Mouse (Mus musculus) neural tube, embryonic 13.5 days (tissue): Measurements from ENCODE around the gene Ppard. TPM values are rescaled to one million over a fixed set of nuclear protein-coding genes. Genes with fewer than 3 reads are reported as not detected.

ENCODE experiments used
- ATAC-seq: fragments of 200-750 bp; cut with Nextera tagmentation; 2 replicates; pipeline ENCODE4 v1.8.0; 2017; ENCODE audit warnings: low read depth, mild to moderate bottlenecking, moderate TSS enrichment, moderate library complexity
- H3K27ac ChIP-seq: fragments of 300-500 bp; sonication (generic); replicated peaks from 2 replicates; pipeline ENCODE4 v1.5.1; 2015; ENCODE audit warnings: moderate library complexity, mild to moderate bottlenecking, inconsistent platforms
- H3K27me3 ChIP-seq: fragments of 300-500 bp; sonication (generic); 2 replicates; pipeline ENCODE4 v1.6.1; 2015; ENCODE audit warnings: mild to moderate bottlenecking, inconsistent platforms
- H3K36me3 ChIP-seq: fragments of 300-500 bp; sonication (generic); 2 replicates; pipeline ENCODE4 v1.6.1; 2015; ENCODE audit warnings: mild to moderate bottlenecking, inconsistent platforms
- H3K4me1 ChIP-seq: fragments of 300-500 bp; sonication (generic); replicated peaks from 2 replicates; pipeline ENCODE4 v1.6.1; 2015; ENCODE audit warnings: inconsistent platforms
- H3K4me2 ChIP-seq: fragments of 300-500 bp; sonication (generic); 2 replicates; pipeline ENCODE4 v1.6.1; 2015; ENCODE audit warnings: inconsistent platforms, mild to moderate bottlenecking, moderate library complexity
- H3K4me3 ChIP-seq: fragments of 300-500 bp; sonication (generic); 2 replicates; pipeline ENCODE4 v1.5.1; 2015; ENCODE audit warnings: mild to moderate bottlenecking, inconsistent platforms
- H3K9ac ChIP-seq: fragments of 300-500 bp; sonication (generic); 2 replicates; pipeline ENCODE4 v1.6.1; 2015; ENCODE audit warnings: moderate library complexity, mild to moderate bottlenecking, inconsistent platforms
- H3K9me3 ChIP-seq: fragments of 300-500 bp; sonication (generic); 2 replicates; pipeline ENCODE4 v1.6.1; 2016; ENCODE audit warnings: inconsistent platforms
- WGBS: fragments of 180-500 bp; shearing (Covaris S2); methylation state at CpG from one replicate; pipeline ENCODE4 v1.1.7; 2015; 5-methylcytosine and 5-hydroxymethylcytosine counted together
- polyA plus RNA-seq: library from polyadenylated mRNA; unstranded; fragments of >200 nt; fragmentation: Nextera tagmentation; extraction: Ambion mirVana; gene quantifications from 2 replicates; pipeline ENCODE4 v1.2.1, GENCODE M21; 2015

Gene Ppard
- polyA plus RNA-seq, 1 experiment from 2014 or later: 2.6 TPM

DNA sequence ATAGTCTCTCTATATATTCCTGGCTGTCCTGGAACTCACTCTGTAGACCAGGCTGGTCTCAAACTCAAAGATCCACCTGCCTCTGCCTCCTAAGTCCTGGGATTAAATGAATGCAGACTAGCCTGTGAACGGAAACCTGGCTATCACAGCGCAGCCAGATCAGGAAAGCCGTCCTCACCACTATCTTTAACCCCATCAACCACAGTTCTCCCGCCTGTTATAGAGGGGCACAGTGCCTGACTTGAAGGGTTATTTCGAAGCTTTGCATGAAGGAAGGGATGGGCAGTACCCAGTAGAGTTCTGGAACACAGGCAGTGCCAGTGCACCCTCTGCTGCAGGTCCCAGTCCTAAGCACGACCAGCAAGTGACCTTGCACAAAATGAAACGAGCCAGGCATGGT lies 58.8 kb downstream of the Ppard start:
- H3K9me3 ChIP-seq: no peaks in the 10 kb centered on the region
- no peak overlapping the region for H3K4me3 ChIP-seq
- no peak overlapping the region for H3K27ac ChIP-seq
- WGBS: 87% methylated on average over 7 of the region's 7 CpGs
- H3K9ac ChIP-seq: no peak overlapping the region
- H3K36me3 ChIP-seq: no peaks in the 10 kb centered on the region
- H3K4me1 ChIP-seq: peaks cover 37% of the 10 kb centered on the region
- ATAC-seq: no peak
- no peaks in the 10 kb centered on the region for H3K27me3 ChIP-seq
- no peak overlapping the region for H3K4me2 ChIP-seq

DNA sequence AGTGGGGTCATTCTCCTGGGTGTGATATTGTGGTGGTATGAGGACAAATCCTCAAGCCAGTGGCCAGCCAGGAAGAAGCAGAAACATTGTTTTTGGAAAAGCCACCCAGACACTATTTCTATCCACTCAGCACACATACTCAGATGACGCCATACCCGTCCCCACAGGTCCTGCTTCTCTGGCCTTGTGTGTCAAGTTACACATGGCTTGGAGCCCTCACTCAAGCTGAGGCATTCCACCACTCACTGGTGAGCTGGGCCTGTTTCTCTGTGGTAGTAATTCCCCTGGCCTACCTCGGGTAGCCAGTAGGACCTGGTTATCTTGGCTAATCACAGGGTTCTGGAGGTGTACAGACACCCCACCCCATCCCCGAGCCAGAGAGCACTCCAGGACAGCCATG lies 61.2 kb downstream of the Ppard start:
- WGBS: 78% methylated on average over 4 of the region's 4 CpGs
- ATAC-seq: no peak
- Histone ChIP-seq H3K4me3 (no peak overlapping the region), H3K9me3 (no peaks in the 10 kb centered on the region), H3K36me3 (peaks cover 4% of the 10 kb centered on the region), H3K9ac (no peak overlapping the region), H3K27me3 (no peaks in the 10 kb centered on the region), H3K4me1 (peaks cover 22% of the 10 kb centered on the region), H3K4me2 (no peak overlapping the region), H3K27ac (peak overlapping the region; percentile 83; the same call in 1 of the 2 replicates)

- Histone ChIP-seq H3K27me3 (no peaks in the 10 kb centered on the region), H3K4me3 (no peak overlapping the region), H3K4me1 (peaks cover 27% of the 10 kb centered on the region), H3K27ac (peak overlapping the region; percentile 83), H3K4me2 (no peak overlapping the region), H3K36me3 (peaks cover 7% of the 10 kb centered on the region), H3K9ac (peak overlapping the region; percentile 49; the same call in 1 of the 2 replicates), H3K9me3 (no peaks in the 10 kb centered on the region)
- WGBS: 54% methylated on average over 17 of the region's 17 CpGs
- peak; percentile 54 for ATAC-seq
Observed at GRCm38 (mm10) chr17:28294449-28295333, 62.2 kb downstream of the Ppard start.

DNA sequence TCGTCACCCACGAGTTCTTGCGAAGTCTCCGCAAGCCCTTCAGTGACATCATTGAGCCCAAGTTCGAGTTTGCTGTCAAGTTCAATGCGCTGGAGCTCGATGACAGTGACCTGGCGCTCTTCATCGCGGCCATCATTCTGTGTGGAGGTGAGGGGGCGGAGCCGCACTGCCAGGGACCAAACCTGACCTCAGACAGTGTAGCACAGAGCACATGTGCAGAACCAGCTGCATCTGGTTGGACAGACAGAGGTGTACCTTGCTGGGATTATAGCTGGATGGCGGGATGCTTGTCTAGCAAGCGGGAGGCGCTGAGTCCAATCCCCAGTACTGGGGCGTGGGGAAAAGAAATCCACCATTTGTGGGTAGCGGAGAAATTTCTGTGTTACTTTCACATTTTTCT lies 66.4 kb downstream of the Ppard start:
- Histone ChIP-seq H3K9me3 (no peaks in the 10 kb centered on the region), H3K36me3 (peaks cover 7% of the 10 kb centered on the region), H3K27ac (no peak overlapping the region), H3K4me2 (no peak overlapping the region), H3K9ac (no peak overlapping the region), H3K4me3 (no peak overlapping the region), H3K27me3 (no peaks in the 10 kb centered on the region), H3K4me1 (peaks cover 32% of the 10 kb centered on the region)
- ATAC-seq: no peak
- WGBS: 93% methylated on average over 17 of the region's 17 CpGs

DNA sequence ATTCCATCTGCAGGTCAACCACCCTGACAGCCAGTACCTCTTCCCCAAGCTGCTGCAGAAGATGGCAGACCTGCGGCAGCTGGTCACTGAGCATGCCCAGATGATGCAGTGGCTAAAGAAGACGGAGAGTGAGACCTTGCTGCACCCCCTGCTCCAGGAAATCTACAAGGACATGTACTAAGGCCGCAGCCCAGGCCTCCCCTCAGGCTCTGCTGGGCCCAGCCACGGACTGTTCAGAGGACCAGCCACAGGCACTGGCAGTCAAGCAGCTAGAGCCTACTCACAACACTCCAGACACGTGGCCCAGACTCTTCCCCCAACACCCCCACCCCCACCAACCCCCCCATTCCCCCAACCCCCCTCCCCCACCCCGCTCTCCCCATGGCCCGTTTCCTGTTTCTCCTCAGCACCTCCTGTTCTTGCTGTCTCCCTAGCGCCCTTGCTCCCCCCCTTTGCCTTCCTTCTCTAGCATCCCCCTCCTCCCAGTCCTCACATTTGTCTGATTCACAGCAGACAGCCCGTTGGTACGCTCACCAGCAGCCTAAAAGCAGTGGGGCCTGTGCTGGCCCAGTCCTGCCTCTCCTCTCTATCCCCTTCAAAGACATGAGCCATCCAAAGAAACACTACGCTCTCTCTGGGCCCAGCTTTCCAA lies 67.3 kb downstream of the Ppard start:
- Histone ChIP-seq H3K27me3 (no peaks in the 10 kb centered on the region), H3K4me1 (peaks cover 24% of the 10 kb centered on the region), H3K27ac (no peak overlapping the region), H3K9me3 (no peaks in the 10 kb centered on the region), H3K4me3 (no peak overlapping the region), H3K4me2 (no peak overlapping the region), H3K36me3 (peaks cover 7% of the 10 kb centered on the region), H3K9ac (no peak overlapping the region)
- ATAC-seq: no peak
- WGBS: 41% methylated on average over 11 of the region's 11 CpGs

DNA sequence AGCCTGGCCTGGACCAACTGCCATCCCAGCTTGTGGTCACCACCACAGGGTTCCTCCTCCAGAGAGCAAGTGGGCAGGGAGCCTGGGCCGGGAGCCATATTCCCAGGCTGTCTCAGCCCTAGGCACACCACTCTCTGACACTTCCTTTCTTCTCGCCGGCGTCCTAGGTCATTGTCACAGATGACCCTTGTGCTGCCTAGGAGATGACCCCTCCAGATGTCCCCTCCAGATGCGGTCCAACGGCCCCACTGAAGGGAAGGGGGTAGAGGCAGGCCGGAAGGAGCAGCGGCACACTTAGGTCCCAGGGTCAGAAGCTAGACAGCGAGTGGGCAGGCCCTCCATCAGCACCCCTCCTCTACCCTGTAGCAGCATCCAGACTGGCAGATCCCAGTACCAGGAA lies 67.8 kb downstream of the Ppard start:
- Histone ChIP-seq H3K27ac (no peak overlapping the region), H3K4me2 (no peak overlapping the region), H3K9ac (no peak overlapping the region), H3K4me1 (peaks cover 19% of the 10 kb centered on the region), H3K27me3 (no peaks in the 10 kb centered on the region), H3K36me3 (peaks cover 7% of the 10 kb centered on the region), H3K4me3 (no peak overlapping the region), H3K9me3 (no peaks in the 10 kb centered on the region)
- ATAC-seq: no peak
- WGBS: 38% methylated on average over 9 of the region's 9 CpGs

DNA sequence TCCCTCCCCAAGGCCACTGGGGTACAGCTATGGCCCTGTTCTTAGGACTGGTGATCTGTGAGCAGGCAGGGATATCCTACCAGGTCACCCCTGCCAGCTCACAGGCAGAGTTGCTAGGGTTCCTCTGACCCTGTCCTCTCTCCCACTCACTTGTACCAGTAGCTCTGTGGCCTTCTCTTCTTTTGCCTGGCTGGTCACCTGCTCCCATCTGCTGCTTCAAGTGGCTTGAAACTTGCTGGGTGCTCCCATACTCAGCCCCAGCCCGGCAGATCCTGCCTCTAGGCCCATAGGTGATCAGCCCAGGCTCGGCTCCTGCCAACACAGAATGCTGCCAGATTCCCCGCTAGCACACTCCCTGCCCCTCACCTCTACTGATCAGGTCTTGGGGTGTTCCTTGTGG lies 68.3 kb downstream of the Ppard start:
- H3K9me3 ChIP-seq: no peaks in the 10 kb centered on the region
- H3K36me3 ChIP-seq: peaks cover 7% of the 10 kb centered on the region
- H3K27me3 ChIP-seq: no peaks in the 10 kb centered on the region
- H3K4me3 ChIP-seq: no peak overlapping the region
- no peak overlapping the region for H3K27ac ChIP-seq
- peaks cover 14% of the 10 kb centered on the region for H3K4me1 ChIP-seq
- 0 out of 2 replicates have a peak overlapping the region, but pooled peaks have one; percentile 22 for H3K9ac ChIP-seq
- no peak for ATAC-seq
- WGBS: 66% methylated on average over 3 of the region's 3 CpGs
- no peak overlapping the region for H3K4me2 ChIP-seq

DNA sequence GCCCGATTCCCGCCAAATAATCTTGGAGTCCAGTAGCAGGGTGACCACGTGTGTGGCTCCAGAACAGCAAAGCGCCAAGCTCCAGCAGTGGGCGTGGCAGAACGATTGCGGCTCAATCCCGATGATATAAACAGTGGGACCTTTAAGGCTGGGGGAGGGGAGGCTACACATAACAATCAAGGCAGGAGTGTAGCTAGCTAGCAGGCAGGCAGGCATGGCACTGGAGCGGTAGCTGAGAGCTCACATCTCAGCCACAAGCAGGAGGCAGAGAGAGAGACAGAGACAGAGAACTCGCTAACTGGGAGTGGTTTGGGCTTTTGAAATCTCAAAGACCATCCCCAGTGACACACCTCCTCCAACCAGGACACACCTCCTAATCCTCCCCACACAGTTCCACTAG lies 72.7 kb downstream of the Ppard start:
- 60% methylated on average over 10 of the region's 10 CpGs for WGBS
- H3K36me3 ChIP-seq: no peaks in the 10 kb centered on the region
- H3K4me3 ChIP-seq: no peak overlapping the region
- no peak for ATAC-seq
- no peaks in the 10 kb centered on the region for H3K27me3 ChIP-seq
- peaks cover 8% of the 10 kb centered on the region for H3K4me1 ChIP-seq
- no peak overlapping the region for H3K9ac ChIP-seq
- no peak overlapping the region for H3K27ac ChIP-seq
- no peak overlapping the region for H3K4me2 ChIP-seq
- no peaks in the 10 kb centered on the region for H3K9me3 ChIP-seq

DNA sequence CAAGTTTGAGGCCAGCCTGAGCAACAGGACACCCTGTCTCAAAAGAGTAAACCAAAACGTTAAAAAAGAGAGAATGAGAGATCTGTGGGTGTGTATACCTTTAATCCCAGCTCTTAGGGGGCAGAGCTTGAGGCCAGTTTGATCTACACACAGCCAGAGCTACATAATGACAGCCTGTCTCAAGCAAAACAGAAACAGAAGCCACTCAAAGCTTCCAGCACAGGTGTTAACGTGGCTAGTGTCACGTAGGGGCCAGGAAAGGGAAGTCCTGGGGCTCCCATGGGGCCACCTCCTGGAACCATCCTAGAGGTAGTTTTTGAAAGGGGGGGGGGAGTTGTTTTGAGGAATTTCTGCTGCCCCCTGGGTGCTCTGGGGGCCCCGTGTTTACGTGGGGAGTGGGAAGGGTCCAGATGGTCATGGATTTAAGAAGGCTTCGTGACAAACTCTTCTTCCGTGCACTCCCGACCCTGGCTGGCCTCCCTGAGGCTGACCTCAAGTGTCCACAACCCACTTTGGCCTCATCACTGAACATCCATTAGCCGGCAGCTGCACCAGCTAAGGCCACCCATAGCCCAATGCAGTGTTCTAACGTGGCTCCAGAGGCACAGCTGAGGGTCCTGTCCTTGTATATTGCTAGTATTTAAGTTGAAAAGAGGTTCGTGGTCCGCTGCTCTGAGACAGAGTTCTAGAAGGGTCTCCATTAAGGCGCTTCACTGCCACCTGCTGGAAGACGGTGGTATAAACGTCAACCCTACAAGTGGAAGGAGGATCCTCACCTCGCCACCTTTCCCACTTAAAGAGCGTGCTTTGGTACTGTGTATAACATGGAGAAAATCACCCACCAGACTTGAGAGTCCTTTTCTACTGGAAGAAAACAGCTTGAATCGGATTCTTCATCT lies 76.0 kb downstream of the Ppard start:
- Histone ChIP-seq H3K36me3 (no peaks in the 10 kb centered on the region), H3K4me1 (peaks cover 13% of the 10 kb centered on the region), H3K9ac (no peak overlapping the region), H3K4me3 (no peak overlapping the region), H3K9me3 (no peaks in the 10 kb centered on the region; the same call in 1 of the 2 replicates), H3K4me2 (peak overlapping the region; percentile 18; the same call in 1 of the 2 replicates), H3K27me3 (no peaks in the 10 kb centered on the region), H3K27ac (no peak overlapping the region)
- 21% methylated on average over 18 of the region's 18 CpGs for WGBS
- ATAC-seq: no peak

DNA sequence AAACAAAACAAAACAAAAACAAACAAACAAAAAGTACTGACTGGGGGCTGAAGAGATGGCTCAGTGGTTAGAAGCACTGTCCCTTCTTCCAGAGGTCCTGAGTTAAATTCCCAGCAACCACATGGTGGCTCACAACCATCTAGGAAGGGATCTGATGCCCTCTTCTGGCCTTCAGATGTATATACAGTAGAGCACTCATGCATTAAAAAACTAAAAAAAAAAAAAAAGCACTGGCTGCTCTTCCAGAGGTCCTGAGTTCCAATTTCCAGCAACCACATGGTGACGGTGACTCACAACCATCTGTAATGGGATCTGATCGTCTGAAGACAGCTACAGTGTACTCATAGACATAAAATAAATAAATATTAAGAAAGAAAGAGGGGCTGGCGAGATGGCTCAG lies 78.3 kb downstream of the Ppard start:
- ATAC-seq: no peak
- H3K27ac ChIP-seq: no peak overlapping the region
- no peaks in the 10 kb centered on the region for H3K27me3 ChIP-seq
- WGBS: 80% methylated on average over 3 of the region's 3 CpGs
- no peaks in the 10 kb centered on the region; the same call in 1 of the 2 replicates for H3K9me3 ChIP-seq
- no peak overlapping the region for H3K9ac ChIP-seq
- H3K4me3 ChIP-seq: no peak overlapping the region
- H3K4me1 ChIP-seq: peaks cover 33% of the 10 kb centered on the region
- no peak overlapping the region for H3K4me2 ChIP-seq
- H3K36me3 ChIP-seq: 0 out of 2 replicates have a peak, but pooled peaks cover under 1% of the 10 kb centered on the region

DNA sequence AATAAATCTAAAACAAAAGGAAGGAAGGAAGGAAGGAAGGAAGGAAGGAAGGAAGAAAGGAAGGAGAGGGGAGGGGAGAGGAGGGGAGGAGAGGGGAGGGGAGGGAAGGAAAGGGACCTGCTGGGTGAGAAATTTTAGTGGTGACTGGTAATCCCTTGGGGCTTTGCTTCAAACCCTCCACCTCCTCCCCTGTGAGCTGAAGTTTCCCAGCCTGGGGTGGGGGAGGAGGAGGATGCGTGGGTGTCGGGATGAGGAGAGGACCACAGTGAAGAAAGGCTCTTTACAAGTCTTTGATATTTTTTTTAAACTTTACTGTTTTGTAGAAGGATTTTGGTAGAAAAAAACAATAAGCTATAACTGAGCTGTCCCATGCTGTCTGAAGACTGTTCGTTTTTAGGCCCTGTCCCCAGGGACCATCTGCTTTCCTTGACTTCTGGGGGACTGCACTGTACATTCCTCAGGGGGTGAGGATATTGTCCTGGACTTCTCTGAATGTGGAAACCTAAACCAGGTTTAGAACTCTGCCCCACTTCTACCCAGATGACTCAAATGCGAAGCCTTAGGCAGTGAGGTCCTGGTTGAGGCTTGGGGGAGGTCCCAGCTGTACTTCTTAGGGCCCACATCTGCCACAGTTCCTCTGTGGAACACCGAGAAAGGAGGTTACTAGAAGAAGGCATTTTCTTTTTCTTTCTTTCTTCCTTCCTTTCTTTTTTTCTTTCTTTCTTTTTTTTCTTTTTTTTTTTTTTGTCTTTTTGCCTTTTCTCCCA lies 79.0 kb downstream of the Ppard start:
- Histone ChIP-seq H3K9ac (no peak overlapping the region), H3K27me3 (no peaks in the 10 kb centered on the region), H3K4me2 (no peak overlapping the region), H3K9me3 (no peaks in the 10 kb centered on the region; the same call in 1 of the 2 replicates), H3K27ac (no peak overlapping the region), H3K36me3 (peaks cover 7% of the 10 kb centered on the region), H3K4me1 (peaks cover 35% of the 10 kb centered on the region), H3K4me3 (no peak overlapping the region)
- 78% methylated on average over 5 of the region's 5 CpGs for WGBS
- no peak for ATAC-seq
